22 mouse cellular contexts compared by ENCODE assay signal in the genomic region with DNA sequence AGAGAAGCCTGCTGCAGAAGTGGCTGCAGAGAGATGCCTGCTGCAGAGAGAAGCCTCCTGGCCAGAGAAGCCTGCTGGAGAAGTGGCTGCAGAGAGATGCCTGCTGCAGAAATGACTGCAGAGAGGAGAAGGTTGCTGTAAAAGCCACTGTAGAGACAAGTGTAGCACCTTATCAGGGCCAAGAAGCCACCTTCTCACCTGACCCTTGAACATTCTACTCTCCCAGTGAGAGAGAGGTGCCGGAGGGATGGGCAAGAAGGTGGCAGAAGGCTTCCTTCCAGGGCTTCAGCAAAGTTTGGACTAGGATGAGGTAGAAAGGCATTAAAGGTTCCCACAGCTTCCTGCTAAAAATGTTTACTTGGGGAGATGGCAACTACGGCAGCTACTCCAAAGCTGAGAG. TPM values are rescaled to one million over a fixed set of nuclear protein-coding genes. Genes with fewer than 3 reads are reported as not detected.
DNase-seq lines count a peak whose midpoint lies in the region; TF ChIP-seq lines count a peak whose summit lies in the region.
"Had no signal": no experiment of that assay in that cellular context is flagged by ENCODE, and none has a peak within 500 bp of the region (broad histone marks: within the 10 kb centered on the region; RNA-seq: fewer than 3 reads in every experiment).

No protein-coding gene starts in this region.

- no peak for TF ChIP-seq CTCF in layer of hippocampus, adult 2 months (conservative IDR thresholded peaks at IDR 0.05)

- H3K27ac ChIP-seq in layer of hippocampus, adult 2 months = peak overlapping the region; percentile 79; the same call in 1 of the 2 replicates
- H3K27ac ChIP-seq: embryonic facial prominence, embryonic 10.5 days; embryonic facial prominence, embryonic 12.5 days; forebrain, embryonic 13.5 days; forebrain, embryonic 15.5 days had no signal

- DNase-seq in heart, adult 11 months = peak; percentile 55
- DNase-seq in heart, adult 8-10 months (ENCODE audit: low spot score) = no peak
- DNase-seq in layer of hippocampus, adult 2 months (ENCODE audit: low spot score in 2 of 2) = no peak
- DNase-seq in layer of hippocampus, adult 9-11 months = no peak
- peak; percentile 14 for DNase-seq in testis, postnatal 10 days (ENCODE audit: low spot score)
- DNase-seq in testis, postnatal 14 days (ENCODE audit: low spot score) = no peak
- DNase-seq: adrenal gland, adult 8-10 months; adrenal gland, postnatal 14 days; adrenal gland, postnatal 36 days; B cell, adult 2 months; cerebellum, adult 11-12 months; cerebellum, adult 2 months; cerebellum, adult 9-10 months; cerebellum, postnatal 10 days; cerebellum, postnatal 25 days had no signal

- no peak overlapping the region for H3K4me3 ChIP-seq in layer of hippocampus, adult 2 months
- H3K4me3 ChIP-seq: embryonic facial prominence, embryonic 10.5 days; embryonic facial prominence, embryonic 12.5 days; forebrain, embryonic 13.5 days; forebrain, embryonic 15.5 days had no signal

RNA-seq across cellular contexts. Expression of a gene that starts 8.5 kb away (rescaled TPM):
- not detected for total RNA-seq in heart, adult 8-10 months (2022)
- total RNA-seq in layer of hippocampus, adult 2 months (2021) = not detected
- total RNA-seq: adrenal gland, adult 18-20 months; adrenal gland, adult 8-10 months; adrenal gland, postnatal 14 days; adrenal gland, postnatal 36 days; CH12.LX; G1E had no signal

Comparison
In these comparisons a context has a peak if more than half of its experiments do, and no peak if none do; other contexts are left out.
1. DNase-seq: peak in heart, adult 11 months (single experiment) and testis, postnatal 10 days (single experiment); none in heart, adult 8-10 months (single experiment), layer of hippocampus, adult 2 months (0 of 2), layer of hippocampus, adult 9-11 months (single experiment) and testis, postnatal 14 days (single experiment).